Mouse (Mus musculus) WW6 (cell line): Measurements from ENCODE around the gene Pcx.

Source experiments
- DNase-seq: peaks from one replicate; pipeline ENCODE4 v3.0.0-alpha.2; 2013; ENCODE audit warnings: low read depth, low spot score

Gene Pcx

DNA sequence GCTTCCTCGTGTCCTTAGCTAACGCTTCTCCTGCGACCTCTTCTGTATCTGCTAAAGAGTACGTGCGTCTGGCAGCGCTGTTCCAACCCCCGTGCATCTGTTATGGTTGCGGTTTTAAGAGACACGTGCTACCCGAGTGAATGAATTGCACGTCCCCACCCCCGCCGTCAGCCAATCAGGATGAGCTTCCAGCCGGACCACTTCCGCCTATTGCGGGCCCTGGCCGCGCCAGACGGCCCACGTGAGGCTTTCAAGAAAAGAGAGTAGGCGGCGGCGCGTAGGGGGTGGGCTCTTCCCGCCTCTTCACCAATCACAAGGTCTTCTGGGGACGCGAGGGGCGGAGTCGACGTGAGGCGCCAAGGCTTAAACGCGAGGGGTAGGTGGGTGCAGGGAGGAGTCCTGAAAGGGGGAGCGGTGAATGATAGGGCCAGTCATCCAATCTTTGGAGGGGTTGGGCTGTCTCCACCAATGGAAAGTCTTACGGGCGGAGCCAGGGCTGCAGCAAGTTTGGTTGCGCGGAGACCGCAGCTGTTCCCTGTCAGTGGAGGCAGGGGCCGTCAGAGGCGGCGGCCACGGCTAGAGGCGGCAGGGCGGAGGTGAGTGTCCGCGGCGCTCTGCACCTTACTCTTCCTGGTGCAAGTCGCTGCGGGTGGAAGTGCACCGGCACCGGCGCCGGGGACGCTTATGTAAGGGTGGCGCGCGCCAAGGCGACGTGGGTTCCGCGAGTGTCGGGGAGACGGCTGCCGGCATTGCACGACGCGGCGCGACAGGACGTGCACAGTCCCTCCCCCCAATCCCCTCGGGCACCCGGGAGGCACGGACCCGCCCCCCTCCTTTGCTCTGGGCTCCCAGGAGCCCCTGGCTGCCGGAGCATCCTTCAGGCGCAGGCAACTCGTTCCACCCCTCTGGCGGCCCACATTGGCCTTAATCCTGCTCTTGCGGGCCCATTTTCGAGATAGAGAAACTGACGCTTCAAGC, at the start of gene Pcx:
Gene Pcx (plus strand): TSS at position 487 of the 978 bp plus-strand sequence.
- DNase-seq: peak; percentile 97

DNA sequence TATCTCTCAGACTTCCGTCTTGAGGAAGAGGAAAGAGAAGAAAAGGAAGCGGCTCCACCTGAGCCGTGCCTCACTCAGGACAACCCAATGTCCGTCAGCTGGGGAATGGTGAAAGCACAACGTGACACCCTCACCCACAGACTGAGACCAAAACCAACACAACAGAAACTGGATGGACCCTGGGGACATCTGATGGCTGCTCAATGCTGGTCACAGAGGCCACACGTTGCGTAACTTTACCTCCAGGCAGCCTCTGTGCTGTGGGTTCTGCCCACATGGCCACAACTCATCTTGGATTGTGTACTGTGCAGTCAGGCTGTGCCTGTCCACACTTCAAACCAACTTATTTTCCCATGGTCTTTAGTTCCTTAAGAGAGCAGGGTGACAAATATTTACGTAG, 48.3 kb upstream of the Pcx start:
- DNase-seq: no peak

DNA sequence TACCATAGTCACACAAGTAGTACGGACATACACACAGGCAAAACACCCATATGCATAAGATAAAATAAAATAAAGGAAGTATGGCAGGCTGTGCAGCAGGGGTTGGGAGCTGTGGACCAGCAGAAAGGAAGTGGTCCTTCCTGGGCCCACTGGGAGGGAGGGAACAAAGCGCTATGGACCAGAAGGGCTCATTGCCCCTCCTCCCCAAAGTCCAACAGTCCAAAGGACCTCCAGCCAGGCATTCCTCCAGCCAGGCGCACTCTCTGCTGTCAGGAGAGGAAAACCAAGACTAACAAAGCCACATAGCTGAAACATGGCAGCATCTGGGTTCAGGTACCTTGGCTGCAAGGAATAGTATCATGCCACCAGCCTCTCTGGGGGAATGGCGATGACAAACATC, 45.6 kb upstream of the Pcx start:
- no peak for DNase-seq

DNA sequence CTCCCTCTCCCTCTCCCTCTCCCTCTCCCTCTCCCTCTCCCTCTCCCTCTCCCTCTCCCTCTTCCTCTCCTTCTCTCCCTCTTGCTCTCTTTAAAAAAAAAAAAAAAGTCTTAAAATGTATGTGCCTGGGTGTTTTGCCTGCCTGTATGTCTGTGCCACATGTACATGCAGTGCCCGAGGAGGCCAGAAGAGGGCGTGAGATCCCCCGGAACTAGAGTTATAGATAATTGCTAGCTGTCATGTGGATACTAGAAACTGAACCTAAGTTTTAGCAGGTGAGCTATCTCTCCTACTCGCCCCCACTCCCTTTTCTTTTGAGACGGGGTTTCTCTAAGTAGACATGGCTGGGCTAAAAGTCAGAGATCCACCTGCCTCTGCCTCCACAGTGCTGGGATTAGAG, 41.9 kb upstream of the Pcx start:
- no peak for DNase-seq

DNA sequence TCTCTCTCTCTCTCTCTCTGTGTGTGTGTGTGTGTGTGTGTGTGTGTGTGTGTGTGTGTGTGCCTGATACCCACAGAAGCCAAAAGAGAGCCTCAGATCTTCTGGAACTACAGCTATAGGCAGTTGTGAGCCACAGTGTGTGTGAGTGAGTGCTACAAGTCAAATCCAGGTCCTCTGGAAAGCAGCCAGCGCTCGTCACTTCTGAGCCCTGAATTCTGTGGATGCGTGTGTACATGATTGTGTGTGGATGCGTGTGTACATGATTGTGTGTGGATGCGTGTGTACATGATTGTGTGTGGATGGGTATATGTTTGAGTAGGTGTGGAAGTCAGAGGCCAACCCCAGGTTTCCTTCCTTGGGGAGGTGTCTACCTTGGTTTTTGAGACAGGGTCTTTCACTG, 36.7 kb upstream of the Pcx start:
- DNase-seq: no peak

DNA sequence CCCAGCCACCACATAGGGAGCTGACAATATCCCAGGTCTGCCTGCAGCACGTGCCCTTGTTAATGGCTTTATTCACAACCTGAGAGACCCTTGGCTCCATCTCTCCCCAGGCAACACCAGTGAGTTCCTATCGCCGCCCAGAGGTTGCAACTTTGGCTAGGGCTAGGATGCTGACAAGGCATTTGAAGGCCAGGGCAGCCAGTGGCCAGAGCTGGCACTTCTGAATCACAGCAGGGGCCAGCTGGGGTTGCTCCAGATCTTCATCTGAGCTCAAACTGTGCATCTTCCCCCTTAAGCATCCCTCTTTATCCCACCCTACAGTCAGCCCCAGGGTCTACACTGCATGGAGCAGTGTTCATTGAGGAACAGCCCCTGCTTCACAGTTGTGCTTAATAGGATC, 35.5 kb upstream of the Pcx start:
- DNase-seq: no peak

DNA sequence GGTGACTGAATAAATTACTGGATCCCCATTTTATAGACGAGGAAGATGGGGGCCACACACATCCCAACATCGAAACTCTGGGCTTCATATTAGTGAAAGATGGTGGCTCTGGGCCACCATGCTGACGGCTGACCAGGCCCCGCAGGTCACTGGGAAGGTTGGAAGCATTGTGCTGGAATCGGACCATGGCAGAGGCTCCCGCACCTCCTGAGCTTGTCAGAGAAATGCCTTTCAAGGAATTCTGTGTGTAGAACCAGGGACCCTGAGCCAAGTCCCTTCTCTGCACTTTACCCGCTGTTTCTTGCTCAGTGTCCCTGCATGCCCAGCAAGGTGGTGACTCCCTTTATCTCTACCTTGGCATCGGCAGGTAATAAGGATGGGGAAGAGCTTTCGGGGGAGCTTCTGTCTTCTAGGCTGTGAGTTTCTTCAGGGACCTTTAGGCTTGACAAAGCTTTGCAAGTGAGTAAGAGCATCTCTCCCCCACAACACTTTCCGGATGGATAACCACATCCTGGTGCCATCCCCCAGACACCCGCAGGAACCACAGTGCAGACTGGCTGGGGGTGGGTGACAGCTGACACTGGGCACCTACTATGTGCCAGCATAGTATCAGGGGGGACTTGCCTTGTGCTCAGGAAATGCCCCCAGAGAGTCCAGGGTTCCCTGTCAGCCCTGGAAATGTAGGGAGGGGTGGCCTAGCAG, 34.9 kb upstream of the Pcx start:
- DNase-seq: no peak

DNA sequence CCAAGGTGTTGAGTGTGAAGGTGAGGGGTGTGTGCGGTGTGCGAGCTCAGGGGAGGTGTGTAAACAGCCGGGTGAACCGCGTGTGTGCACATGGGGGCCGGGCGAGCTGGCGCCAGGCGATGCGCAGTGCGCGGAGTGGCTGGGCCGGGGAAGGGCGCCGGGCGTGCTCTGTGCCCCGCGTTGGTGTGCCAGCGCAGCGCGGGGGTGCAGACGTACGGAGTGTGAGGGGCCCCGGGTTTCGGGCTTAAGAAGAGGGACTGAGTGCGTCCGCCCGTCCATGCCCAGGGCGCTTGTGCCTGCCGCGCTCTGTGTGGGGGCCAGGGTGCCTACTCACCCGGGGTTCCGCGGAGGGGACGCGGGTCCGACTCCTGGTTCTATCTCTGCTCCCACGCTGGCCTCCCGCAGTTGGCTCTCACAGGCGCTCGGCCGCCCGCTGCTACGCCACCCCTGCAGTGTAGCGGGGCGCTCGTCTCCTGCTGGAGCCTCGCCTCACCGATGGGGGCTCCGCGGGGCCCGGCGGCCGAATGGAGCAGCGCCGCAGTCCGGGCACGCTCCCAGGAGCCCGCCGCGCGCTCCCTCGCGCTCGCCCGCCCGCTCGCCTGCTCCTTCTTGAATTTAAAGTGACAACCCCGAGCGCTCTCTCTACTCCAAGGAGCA, 33.5 kb upstream of the Pcx start:
- DNase-seq: no peak

DNA sequence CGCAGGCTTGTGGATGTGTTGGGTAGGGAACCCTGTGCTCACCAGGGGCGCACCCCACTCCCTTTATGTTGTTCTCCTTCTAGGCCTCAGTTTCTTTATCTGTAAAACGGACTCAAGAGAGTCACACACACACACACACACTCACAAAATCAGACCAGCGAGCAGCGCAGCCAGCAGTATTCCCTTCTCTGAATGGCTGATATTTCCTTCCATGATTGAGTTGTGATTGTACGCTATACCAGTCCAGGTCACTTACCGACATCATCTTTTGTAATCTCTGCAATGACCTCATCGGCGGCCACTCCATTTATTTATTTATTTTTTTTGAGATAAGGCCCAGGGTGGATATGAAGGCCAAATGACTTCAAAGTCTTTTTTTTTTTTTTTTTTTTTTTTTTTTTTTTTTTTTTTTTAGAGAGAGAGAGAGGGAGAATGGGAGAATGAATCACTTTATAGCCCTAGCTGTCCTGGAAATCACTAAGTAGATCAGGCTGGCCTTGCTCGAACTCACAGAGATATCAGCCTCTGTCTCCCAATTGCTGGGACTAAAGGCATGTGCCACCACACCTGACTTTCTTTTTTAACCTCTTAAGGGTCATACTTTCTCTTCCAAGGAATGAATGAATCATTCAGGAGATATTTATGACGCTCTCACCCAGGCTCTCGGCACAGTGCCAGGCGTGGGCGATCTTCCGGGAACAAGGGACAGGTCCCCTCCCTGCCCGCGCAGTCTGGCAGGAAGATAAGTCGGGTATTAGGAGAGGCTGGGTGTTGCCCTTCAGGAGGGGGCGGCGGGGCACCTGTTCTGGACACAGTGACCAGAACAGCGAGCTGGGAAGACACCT, 32.7 kb upstream of the Pcx start, which contains the start of gene Syt12:
Gene Syt12 (minus strand): TSS at position 103 of the 845 bp plus-strand sequence.
- no peak for DNase-seq

DNA sequence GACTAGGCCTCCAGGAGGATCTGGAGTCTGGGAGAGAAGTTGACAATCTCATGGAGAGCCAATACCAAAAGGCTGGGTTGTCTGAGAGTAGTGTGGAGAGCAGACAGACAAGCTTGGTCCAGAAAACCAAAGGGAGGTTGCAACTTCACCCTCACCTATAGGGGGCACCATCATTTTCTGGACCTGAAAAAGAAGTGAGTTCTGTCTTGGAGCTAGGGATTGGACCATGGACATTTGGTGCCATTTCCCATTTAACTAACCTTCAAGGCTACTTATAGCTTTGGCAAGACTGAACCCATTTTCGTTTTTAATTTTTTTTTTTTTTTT, 32.1 kb upstream of the Pcx start:
- DNase-seq: no peak

DNA sequence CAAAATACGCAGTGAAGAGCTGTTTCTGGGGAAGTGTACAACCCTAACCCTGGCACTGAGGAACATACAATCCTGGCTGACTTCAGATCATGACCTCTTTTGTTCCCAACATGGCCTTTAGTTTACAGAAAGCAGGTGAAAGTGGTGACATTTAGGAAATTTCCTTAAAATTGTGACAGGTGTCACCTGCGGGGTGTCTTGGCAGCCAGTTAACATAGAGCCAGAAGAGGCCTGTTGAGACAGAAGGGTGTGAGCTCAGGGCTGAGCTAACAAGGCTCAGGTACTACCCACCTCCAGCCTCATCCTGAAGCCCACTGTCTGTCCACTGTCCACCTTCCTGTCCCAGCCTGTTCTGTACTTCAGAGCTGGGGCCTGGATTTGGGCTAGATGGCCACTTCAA, 30.2 kb upstream of the Pcx start:
- no peak for DNase-seq

DNA sequence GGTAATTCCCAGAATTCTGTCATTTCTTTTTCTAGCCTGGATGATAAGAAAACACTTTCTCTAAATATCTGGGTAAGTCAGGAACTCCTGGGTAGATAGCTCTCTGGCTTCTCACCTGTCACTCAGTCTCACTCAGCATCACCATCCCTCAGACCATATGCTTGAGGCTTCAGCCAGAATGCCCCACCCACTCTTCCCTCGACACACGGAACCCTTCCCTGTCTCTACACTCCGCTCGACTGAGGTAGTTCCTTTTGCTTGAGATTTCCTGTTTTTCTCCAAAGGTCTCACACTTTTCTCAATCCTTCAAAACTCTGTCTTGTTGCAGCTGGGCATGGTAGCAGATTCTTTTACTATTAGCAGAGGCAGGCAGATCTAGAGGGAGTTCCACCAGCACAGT, 28.9 kb upstream of the Pcx start:
- DNase-seq: no peak

DNA sequence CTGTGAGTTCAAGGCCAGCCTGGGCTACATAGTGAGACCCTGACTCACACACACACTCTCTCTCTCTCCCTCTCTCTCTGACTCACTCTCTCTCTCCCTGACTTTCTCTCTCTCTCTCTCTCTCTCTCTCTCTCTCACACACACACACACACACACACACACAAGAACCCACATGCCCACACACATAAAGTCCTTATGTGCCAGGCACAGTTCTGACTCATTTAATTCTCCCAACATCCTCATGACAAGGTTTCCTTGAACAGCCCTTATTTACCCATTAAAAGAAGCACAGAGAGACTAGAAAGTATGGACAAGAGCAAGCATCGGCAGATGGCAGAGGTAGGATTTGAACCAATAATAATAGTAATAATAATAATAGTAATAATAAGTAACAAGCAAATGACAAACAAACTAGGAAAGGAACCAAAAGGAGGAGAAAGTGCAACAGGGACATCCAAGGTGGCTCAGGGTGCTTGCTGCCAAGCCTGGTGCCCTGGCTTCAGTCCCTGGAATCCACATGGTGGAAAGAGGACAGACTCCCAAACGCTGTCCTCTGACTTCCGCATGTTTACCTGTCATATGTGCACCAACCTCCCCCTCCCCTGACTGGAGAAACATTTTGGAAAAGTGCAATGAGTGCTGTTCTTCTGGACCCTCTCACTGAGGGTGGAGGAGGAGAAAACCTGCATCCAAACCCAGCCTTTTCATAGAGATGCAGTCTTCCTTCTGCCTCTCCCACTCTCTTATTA, 28.0 kb upstream of the Pcx start:
- DNase-seq: no peak

DNA sequence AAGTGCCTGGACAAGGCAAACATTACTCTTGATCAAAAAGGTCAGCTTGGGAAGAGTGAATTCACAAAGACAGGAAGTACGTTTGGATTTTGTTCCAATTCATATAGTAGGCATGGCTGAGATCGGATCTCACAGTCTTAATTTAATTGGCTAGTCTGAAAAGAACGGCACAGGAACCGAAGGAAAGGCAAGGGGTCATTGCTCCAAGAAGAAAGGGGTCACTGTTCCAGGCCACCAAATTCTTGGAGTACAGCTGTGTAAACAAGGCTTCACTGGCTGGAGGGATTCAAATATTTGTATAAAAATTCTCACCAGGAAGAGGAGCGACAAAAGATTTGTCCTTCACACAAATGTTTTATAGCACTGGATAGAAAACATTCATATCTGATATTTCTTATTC, 25.3 kb upstream of the Pcx start:
- DNase-seq: no peak

DNA sequence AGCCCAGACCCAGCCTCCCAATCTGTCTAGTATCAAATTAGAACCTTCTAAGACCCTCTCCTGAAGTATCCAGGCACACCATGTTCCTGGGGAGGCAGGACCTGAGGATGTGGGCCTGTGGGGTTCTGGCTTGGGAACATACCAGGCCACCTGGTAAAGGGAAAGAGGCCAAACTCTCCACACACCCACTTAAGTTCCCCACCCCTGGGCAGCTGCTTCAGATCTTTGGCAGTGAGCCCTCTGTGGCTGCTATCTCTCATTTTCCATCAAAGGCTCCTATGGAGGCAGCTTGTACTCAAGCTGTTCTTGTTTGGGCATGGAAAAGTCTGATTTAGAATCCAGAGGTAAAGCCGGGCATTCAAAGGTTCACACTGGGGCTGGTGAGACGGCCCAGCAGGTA, 22.4 kb upstream of the Pcx start:
- no peak for DNase-seq

DNA sequence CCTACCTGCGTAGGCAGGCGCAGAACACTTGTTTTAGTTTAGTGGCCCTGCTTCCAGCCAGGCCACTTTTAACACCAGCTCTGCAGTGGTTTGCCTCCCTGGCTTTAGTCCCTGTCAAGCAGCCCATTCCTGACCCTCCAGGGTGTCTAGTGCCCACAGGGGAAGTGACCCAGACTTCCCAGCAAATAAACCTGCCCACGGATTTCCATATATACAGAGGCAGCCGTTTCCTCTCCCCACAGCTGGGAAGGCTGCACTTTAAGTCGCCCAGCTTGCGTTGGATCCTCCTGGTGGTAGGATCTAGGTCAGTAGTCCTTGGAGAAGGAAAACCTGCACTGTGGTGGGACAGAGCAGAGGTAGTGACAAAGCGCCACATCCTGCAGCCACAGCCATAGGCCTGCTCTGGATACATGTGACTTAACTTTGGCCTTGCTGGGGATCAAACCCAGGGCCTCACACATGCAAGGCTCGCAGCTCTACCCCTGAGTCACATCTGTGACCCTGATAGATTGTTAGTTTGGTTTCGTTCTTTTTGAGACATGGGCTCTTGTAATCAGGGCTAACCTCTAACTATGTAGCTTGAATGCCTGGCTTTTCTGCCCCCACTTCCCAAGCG, 19.1 kb upstream of the Pcx start:
- DNase-seq: no peak

DNA sequence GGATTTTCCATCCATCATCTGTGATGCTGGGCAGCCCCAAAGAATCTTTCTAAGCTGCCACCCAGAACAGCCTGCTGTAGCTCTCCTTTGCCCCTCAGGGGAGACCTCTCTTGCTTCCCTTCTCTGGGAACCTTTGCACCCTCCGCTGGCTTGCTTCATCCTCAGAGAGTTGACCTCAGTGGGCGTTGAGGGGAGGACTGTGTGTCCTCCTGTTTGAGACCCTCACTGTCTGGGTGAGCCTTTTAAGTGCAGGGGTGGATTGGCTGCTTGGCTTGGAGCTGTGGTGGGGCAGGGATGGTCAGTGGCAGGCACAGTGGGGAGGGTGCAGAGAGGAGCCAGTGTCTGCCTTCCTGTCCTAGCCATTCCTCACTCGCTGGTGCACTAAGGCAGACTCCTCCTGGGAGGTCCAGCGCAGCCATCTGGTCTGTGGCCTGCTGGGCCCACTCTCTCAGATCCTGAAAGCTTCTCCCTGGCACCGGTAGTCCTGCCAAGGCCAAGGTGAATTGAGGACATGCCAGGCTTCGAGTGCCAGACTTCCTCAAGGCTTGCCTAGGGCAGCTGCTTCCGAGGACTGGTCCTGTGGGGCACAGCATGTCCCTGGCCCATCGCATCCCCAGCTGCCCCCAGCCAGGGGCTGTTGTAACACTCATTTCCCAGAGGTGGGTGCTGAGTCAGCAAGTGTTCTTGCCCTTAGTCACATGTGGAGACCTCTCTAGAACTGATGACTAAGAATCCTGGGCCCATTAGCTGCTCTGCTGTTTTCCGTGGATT, 17.6 kb upstream of the Pcx start:
- DNase-seq: no peak

DNA sequence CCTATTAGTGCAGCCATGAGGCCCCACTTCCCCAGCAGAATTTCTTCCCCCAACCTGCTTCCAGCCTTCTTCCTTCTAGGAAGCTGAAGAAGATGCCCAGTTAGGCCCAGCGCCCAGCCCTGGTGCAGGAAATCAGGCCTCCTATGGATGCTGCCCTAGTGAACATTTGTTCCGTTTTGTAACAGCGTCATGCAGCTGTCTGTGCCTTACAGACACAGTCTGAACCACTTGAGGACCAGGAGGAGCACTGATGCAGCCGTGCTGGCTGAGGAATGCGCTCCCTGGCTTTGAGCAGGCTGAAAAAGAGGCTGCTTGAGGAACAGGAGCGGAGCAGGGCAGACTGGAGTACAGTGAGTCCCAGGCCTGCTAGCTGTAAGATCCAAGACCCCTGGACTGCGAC, 15.6 kb upstream of the Pcx start:
- no peak for DNase-seq

DNA sequence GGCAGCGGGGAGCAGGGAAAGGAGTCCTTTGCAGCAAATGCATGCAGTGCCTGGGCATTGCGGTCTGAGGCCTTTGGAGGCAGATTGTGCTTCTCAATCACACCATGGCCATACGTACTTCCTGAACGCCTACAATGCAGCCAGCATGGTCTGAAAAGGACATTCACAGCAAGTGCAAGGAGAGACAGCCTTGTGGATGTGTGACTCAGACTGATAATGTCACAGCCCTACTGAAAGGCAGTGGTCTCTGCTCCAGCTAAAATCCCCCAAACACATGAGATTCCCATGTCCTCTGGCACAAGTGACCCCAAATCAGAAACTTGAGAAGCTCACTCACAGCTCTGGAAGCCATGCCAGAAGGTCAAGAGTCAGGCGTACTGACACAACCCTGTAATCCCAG, 14.5 kb upstream of the Pcx start:
- DNase-seq: no peak
